Mouse (Mus musculus) gastrocnemius, adult 2 months (tissue): ENCODE data around the gene Zfp239. TPM values are rescaled to one million over a fixed set of nuclear protein-coding genes. Genes with fewer than 3 reads are reported as not detected.
A peak's percentile ranks its signal among the peaks of the same experiment; 100 is the strongest.

ENCODE experiments used
- DNase-seq: peaks from one replicate; pipeline ENCODE4 v3.0.0; 2022
- H3K27ac ChIP-seq: fragments of 200-600 bp; 2 replicates; pipeline ENCODE4 v1.8.1; 2022; ENCODE audit warnings: mild to moderate bottlenecking
- H3K4me3 ChIP-seq: fragments of 200-600 bp; 2 replicates; pipeline ENCODE4 v1.8.1; 2022; ENCODE audit warnings: mild to moderate bottlenecking, moderate library complexity
- CTCF ChIP-seq: fragments of 200-600 bp; IDR thresholded peaks from 2 replicates; pipeline ENCODE4 v1.8.1; 2022; ENCODE audit warnings: antibody characterized with exemption, mild to moderate bottlenecking, moderate library complexity
- intact Hi-C: fragments of 180-260 bp; cut with DNase I; formaldehyde crosslinking; loops from one replicate; pipeline ENCODE4 v1.15.1; 2025
- total RNA-seq, 2 experiments: library from RNA; stranded (reverse); gene quantifications; 2 replicates each; pipeline ENCODE4 v1.2.3; 2021

Gene Zfp239
- total RNA-seq, 2 experiments from 2014 or later = 0.59 to 0.75 TPM

DNA sequence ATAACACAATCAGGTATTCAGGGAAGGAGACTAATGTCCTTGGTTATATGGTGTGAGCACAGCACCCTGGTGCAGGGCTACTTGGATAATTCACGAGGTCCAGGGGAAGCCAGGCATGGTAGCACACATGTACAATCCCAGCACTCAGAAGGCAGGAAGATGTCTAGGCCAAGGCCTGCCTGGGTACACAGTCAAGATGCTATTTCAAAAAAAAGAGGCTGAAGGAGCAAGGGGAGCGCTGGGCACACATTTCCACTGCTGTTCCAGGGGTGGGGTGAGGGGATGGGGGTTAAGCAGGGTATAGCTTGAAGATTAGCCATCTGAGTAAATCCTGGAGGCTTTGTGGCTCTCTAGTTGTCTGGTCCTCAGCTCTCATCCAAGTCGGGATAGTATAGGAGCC is 41.9 kb downstream of the Zfp239 start:
- intact Hi-C loops = no loop called here
- DNase-seq = no peak
- Histone ChIP-seq H3K4me3 (no peak overlapping the region), H3K27ac (no peak overlapping the region)
- TF ChIP-seq CTCF = no peak

DNA sequence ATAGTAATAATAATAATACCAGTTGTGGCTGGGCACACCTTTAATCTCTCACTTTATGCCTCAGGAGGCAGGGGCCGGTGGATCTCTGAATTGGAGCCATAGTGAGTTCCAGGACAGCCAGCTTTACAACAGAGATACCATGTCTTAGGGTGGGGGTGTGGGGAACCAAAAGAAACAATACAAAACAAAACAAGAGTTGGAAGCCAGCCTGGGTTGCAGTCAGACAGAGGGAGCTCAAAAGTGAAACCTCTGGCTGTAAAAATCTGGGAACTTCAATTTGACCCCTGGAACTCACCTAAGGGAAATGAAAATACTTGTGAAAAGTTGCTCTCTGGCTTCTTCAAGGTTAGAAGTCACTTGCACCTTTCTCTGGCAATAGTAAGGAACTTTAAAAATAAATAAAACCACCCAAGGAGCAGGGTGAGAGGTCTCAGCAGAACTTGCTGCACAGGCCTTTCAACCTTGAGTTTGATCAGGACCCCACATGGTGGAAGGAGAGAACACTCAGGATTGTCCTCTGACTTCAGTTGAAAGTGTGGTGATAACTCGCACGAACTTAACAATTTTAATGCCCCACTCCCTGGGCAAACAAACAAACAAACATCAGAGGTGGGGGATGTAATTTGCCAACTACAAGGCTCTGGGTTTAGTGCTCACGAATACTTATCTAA is 43.5 kb downstream of the Zfp239 start:
- intact Hi-C loops = no loop called here
- TF ChIP-seq CTCF = no peak
- no peak for DNase-seq
- H3K27ac ChIP-seq = peak overlapping the region; percentile 96
- H3K4me3 ChIP-seq = peak overlapping the region; percentile 86

DNA sequence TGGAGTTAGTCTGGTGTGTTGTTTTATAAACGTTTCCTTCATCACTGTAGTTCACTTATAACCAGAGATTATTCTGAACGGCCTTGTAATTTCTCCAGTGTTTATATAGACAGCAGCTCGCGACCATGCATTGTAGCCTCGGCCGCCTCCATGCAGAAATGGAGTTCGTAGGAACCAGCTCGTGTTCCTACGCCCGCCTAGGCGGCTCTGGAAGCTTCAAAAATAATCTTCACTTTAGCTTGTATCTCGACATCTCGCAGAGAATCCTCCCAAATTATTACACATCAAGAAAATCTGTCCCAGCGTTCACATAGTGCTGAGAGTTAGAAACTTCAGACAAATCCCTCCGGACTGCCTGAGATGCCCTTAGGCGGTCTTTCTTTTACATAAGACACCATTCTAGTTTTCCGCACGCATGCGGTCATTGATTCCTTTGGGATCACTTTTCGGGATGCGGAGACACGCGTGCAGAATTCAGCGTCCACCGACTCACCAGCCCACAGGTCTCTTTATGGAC is 44.2 kb downstream of the Zfp239 start:
- Histone ChIP-seq H3K4me3 (peak overlapping the region; percentile 86), H3K27ac (peak overlapping the region; percentile 96)
- intact Hi-C loops = loop anchor here (1.0 kb wide), 1 partner anchor 26 kb away; no protein-coding TSS in a partner anchor
- no peak for TF ChIP-seq CTCF
- peak; percentile 46 for DNase-seq

DNA sequence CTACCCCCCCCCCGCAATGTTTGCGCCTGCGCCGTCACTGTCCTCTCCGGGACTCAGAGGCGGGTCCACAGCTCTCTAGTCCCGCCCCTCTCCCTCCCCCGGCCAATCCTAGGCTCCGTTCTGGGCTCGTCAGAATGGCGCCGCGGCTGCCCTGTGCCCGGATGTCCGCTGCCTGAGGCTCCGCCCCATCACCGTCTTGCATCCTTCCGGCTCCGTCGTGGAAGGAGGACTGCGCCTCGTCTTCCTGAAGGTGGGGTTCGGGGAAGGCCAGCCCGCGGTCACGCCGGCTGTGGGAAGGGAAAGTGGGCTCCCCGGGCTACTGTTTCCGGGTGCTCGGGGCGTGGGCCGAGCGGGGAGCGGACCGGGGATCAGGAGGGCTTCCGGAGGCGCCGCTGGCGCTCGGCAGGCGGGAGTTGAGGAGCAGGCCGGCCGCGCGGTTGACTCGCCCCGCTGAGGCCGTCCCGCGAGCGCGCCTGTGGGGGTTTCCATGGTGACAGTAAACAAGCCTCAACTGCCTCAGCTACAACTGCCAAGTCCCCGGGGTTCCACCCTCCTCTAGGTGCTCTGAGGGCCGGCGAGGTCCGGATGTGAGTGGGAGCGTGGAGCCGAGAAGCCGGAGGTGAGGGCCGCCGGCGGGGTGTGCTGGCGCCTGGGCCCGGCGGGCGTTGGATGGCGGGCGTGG is 44.8 kb downstream of the Zfp239 start:
- peak overlapping the region; percentile 86 for H3K4me3 ChIP-seq
- no peak for TF ChIP-seq CTCF
- intact Hi-C loops = loop anchor here (1.0 kb wide), 1 partner anchor 26 kb away; no protein-coding TSS in a partner anchor
- peak overlapping the region; percentile 99 for H3K27ac ChIP-seq
- peak; percentile 98 for DNase-seq

DNA sequence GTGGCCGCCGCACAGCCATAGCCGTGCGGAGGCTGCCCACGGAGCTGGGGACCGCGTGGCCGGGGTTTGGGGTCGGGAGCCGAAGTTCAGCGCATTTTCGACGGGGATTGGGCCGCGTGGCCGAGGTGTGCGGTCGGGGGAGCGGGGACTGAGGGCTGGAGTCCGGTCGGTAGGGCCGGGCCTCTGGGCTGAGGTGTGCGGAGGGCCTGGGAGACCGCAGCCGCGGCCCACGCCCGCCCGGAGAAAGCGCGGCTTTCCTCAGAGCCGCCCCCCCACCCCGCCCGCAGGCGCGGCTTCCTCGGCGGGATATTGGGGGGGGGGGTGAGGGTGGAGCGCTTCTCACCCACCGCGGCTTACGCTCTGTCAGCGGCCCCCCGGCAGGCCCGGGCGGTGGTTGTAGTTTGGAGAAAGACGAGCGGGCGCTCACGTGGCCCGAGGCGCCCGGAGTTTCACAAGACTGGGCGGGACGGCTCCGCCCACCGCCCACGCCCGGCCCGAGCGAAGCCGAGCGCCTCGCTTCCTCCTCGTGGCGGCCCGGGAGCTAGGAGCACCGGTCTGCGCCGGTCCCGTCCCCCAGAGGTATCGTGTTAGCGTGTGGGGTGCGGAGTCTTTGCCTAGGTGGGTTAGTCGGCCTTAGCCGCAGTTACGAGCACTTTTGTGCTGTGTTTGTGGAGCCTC is 45.5 kb downstream of the Zfp239 start:
- Histone ChIP-seq H3K4me3 (peak overlapping the region; percentile 86), H3K27ac (peak overlapping the region; percentile 99)
- intact Hi-C loops = no loop called here
- peak; percentile 94 for DNase-seq
- no peak for TF ChIP-seq CTCF

DNA sequence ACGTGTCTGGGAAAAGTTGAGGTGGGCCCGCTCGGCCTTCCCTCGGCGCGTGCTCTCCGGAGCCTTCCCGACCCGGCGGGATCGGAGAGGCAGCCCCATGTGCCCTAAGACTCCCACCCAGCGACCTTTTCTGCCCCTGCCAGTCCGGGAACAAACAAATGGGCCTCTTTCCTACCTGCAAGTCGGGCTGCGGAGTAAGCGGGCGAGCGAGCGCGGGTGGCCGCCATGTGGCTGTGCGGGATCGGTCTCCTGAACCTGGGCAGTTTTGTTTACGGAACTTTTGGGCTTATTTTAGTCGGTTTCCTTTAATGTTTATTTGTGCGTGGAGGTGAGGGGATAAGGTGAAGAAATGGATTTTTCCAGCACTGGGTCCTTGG is 46.1 kb downstream of the Zfp239 start:
- 0 out of 2 replicates have a peak, but pooled peaks have one; percentile 1 for TF ChIP-seq CTCF
- DNase-seq = no peak
- peak overlapping the region; percentile 99 for H3K27ac ChIP-seq
- intact Hi-C loops = no loop called here
- peak overlapping the region; percentile 86 for H3K4me3 ChIP-seq

DNA sequence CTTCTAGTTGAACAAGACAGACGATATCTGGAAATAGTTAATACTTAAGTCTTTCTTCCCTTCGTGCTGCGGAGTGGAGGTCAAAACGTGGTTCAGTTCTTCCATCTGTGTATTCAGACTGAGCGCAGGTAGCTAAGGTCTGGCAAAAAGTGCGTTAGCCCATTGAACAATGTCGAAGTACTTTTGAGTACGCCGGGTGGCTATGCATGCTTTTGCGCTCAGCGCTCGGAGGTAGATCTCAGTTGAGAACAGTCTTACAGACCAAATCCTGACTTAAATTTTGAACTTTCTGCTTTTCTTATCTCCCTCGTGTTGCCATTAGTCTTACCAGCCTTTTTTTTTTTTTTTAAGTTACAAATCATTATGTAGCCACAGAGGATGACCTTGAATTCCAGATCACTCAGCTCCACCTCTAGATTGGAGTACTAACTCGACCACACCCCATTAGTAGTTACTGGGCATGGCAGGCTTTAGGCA is 46.6 kb downstream of the Zfp239 start:
- Histone ChIP-seq H3K4me3 (peak overlapping the region; percentile 86), H3K27ac (peak overlapping the region; percentile 99)
- TF ChIP-seq CTCF = no peak
- DNase-seq = no peak
- intact Hi-C loops = no loop called here

DNA sequence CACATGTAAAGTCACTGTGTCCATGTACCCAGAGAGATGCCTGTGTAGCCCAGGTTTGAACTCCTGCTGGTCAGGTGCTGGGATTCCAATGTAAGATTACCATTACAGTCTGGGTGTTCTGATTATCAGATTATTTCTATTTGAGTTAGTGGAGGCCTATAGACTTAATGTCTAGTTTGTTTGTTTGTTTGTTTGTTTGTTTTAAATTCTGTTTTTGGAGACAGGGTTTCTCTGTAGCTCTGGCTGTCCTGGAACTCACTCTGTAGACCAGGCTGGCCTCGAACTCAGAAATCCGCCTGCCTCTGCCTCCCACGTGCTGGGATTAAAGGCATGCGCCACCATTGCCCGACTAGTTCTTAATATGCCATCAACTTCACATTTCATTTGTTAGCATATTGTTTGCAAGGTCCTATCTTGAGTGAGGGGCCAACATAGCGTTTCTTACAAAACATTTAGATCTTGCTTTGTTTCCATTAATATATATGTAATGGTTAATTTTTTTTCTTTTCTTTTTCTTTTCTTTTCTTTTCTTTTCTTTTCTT is 48.3 kb downstream of the Zfp239 start:
- DNase-seq = no peak
- TF ChIP-seq CTCF = no peak
- intact Hi-C loops = no loop called here
- H3K4me3 ChIP-seq = no peak overlapping the region
- H3K27ac ChIP-seq = no peak overlapping the region

DNA sequence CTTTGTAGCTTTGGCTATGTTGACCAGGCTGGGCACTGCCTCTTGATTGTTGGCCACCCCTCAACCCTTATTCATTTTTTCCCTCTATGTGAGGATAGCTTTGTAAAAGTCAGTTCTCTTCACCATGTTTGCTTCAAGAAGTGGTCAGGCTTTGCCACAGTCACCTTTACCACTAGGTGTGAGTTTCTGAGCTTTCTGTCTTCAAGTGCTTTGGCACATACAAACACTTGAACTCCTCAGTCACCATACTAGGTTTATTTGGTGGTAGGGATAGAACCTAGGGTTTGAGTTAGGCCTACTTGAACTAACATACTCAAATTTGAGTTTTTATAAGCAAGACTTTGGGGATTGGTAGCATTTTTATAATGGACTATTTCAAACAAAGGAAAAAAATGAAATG is 52.6 kb downstream of the Zfp239 start:
- intact Hi-C loops = no loop called here
- no peak for DNase-seq
- no peak overlapping the region for H3K27ac ChIP-seq
- no peak overlapping the region for H3K4me3 ChIP-seq
- TF ChIP-seq CTCF = no peak

DNA sequence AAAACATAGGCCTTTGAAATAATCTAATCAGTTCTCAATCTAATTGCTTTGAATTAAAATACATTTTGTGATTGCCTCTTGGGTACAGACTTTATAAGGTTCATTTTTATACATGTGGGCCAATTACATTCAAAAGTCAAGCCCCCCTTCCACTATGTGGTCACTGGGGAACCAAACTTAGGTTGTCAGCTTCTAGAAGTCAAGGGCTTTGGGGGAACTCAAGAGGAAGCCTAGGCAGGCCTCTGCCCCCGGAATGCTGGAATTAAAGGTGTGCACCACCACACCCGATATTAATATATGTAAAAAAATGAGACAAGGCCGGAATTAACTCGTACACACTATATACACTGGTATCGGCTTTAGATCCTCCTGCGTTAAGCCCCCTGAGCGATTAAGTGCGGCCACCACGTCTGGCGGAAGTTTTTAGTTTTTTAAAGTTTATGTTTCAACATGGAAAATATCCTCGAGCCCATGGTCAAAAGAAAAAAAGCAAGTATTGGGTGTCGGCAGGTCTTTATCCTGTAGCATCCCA is 54.4 kb downstream of the Zfp239 start:
- Histone ChIP-seq H3K27ac (peak overlapping the region; percentile 99), H3K4me3 (peak overlapping the region; percentile 87)
- no peak for DNase-seq
- intact Hi-C loops = loop anchor here (5.0 kb wide), 1 partner anchor 39 kb away; no protein-coding TSS in a partner anchor
- TF ChIP-seq CTCF = no peak

DNA sequence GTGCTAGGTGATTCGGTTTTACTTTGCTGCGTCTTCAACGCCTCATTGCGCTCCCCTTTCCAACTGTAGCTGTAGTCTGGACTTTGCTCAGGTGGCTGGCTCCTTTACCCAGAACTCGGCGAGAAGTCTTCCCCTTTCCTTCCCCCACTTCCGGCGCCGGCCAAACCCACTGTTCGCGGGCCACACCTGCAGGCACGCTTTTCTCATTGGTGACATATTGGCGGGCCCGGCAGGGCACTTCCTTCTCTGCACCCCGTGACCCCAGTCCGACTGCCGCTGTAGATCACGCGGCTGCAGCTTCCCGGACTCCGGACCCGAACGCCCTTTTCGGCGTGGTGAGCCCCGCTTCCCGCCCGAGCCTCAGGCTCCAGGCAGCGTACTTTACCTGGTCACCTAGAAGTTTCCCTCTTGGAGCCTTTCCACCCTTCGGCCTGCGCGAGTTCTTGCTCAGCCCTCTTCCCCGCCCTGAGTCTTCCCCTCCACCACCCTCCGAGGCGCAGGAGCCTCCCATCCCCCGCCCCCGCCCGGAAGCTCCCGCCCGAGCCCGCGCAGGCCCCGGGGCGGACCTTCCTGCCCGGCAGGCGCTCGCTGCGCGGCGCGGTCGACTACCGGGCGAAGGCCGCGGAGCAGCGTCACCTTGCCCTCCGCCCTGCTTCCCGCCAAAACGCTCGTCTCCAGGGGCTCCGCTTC is 55.0 kb downstream of the Zfp239 start:
- intact Hi-C loops = loop anchor here (5.0 kb wide), 1 partner anchor 40 kb away; no protein-coding TSS in a partner anchor
- no peak for TF ChIP-seq CTCF

More for the DNA sequence above, 55.0 kb downstream of the Zfp239 start:
- Histone ChIP-seq H3K27ac (peak overlapping the region; percentile 99), H3K4me3 (peak overlapping the region; percentile 87)
- peak; percentile 88 for DNase-seq
